Mouse (Mus musculus) lung, adult 2 months (tissue): ENCODE results near the gene Zbtb48.

Source experiments
- CTCF ChIP-seq: fragments of 200-500 bp; IDR thresholded peaks from 2 replicates; pipeline ENCODE4 v1.5.1; 2011; ENCODE audit warnings: mild to moderate bottlenecking, low read length, control low read depth; ENCODE audit not compliant: insufficient read depth
- POLR2A ChIP-seq: fragments of 200-500 bp; IDR thresholded peaks from 2 replicates; pipeline ENCODE4 v1.6.1; 2011; ENCODE audit warnings: low read depth, mild to moderate bottlenecking, control low read depth, low read length, borderline replicate concordance; ENCODE audit errors: extremely low read depth

DNA sequence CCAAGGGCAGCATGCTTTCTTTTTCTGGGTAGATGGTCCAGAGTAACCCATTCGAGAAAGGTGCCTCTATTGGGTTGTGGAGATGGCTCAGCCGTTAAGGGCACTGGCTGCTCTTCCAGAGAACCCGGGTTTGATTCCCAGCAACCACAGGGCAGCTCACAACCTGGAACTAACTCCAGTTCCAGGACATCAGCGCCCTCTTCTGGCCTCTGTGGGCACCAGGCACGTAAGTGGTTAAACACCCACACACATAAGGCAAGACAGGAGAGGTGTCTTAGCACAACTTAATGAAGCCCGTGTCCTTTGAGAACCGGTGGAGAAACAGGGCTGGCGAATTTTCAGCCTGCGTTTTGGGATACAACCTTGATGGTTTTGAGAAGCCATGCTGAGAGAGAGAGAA lies 47.1 kb upstream of the Zbtb48 start:
- TF ChIP-seq CTCF: no peak
- no peak for TF ChIP-seq POLR2A
